Mouse (Mus musculus) stomach, embryonic 15.5 days (tissue): ENCODE measurements around the gene Cacul1. TPM values are rescaled to one million over a fixed set of nuclear protein-coding genes. Genes with fewer than 3 reads are reported as not detected.
"Not testable (repeated sequence)": the region's sequence is repeated elsewhere in the genome, so short reads cannot be mapped to it uniquely, and the experiment has no call there.

Source experiments
- ATAC-seq: fragments of 200-750 bp; cut with Nextera tagmentation; 2 replicates; pipeline ENCODE4 v1.8.0; 2017; ENCODE audit warnings: low read depth, moderate number of reproducible peaks, moderate TSS enrichment; ENCODE audit not compliant: insufficient read depth, low FRiP score
- H3K27ac ChIP-seq: fragments of 300-500 bp; sonication (generic); 2 replicates; pipeline ENCODE4 v1.5.1; 2015; ENCODE audit warnings: mild to moderate bottlenecking, inconsistent platforms
- H3K27me3 ChIP-seq: fragments of 300-500 bp; sonication (generic); replicated peaks from 2 replicates; pipeline ENCODE4 v1.6.1; 2015; ENCODE audit warnings: inconsistent platforms
- H3K36me3 ChIP-seq: fragments of 300-500 bp; sonication (generic); 2 replicates; pipeline ENCODE4 v1.6.1; 2015; ENCODE audit warnings: inconsistent platforms
- H3K4me1 ChIP-seq: fragments of 300-500 bp; sonication (generic); 2 replicates; pipeline ENCODE4 v1.6.1; 2015; ENCODE audit warnings: inconsistent platforms
- H3K4me2 ChIP-seq: fragments of 300-500 bp; sonication (generic); 2 replicates; pipeline ENCODE4 v1.6.1; 2015; ENCODE audit warnings: mild to moderate bottlenecking, inconsistent platforms
- H3K4me3 ChIP-seq: fragments of 300-500 bp; sonication (generic); replicated peaks from 2 replicates; pipeline ENCODE4 v1.5.1; 2015; ENCODE audit warnings: inconsistent platforms
- H3K9ac ChIP-seq: fragments of 300-500 bp; sonication (generic); 2 replicates; pipeline ENCODE4 v1.6.1; 2015; ENCODE audit warnings: inconsistent platforms
- H3K9me3 ChIP-seq: fragments of 300-500 bp; sonication (generic); 2 replicates; pipeline ENCODE4 v1.6.1; 2016; ENCODE audit warnings: inconsistent platforms
- WGBS: fragments of 180-500 bp; shearing (Covaris S2); methylation state at CpG from one replicate; pipeline ENCODE4 v1.1.7; 2015; 5-methylcytosine and 5-hydroxymethylcytosine counted together
- polyA plus RNA-seq: library from polyadenylated mRNA; unstranded; fragments of >200 nt; fragmentation: Nextera tagmentation; extraction: Ambion mirVana; gene quantifications from 2 replicates; pipeline ENCODE4 v1.2.1, GENCODE M21; 2015

Cacul1 gene
- polyA plus RNA-seq = 23.8 and 28.3 TPM in 2 replicates

DNA sequence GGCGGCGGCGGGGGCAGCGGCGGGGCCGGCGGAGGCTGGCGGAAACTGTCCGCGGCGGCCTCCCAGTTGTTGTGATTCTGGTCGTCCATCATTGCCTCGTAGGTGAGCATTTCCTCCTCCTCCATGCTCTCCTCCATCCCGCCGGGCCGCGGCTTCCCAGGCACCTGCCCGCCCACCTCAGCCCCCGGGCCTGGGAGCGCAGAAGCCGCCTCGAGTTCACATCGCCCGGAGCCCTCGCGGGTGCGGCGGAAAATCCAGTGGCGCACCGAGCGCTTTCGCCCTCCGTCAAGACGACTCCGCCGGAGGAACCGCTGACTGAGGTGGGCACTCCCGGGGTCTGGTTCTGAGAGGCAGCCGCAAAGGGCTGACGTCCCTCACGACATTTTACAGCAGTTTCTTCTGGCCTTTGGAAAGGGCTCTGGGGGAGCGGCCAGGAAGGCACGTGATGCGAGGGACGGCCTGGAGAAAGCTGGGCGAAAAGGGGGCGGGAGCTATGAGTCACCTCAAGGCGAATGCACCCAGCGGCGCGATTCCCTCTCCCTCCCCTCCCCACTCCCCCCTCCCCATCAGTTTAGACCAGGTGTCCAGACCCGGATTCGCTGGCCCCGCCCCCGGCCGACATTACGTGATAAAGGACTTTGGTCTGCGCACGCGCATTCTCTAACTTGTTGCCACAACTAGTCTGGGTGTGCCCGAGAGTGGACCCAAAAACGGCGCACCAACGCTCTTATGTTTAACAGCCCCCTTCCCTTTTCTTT lies at the start of gene Cacul1:
TSS of gene Cacul1 (minus strand) at position 444 of the 758 bp plus-strand sequence.
- Histone ChIP-seq H3K4me3 (peak within 1 kb of the TSS; percentile 84), H3K9me3 (no peaks in the 10 kb centered on the region), H3K36me3 (no peaks in the 10 kb centered on the region), H3K4me2 (peak within 1 kb of the TSS; percentile 65), H3K27me3 (no peaks in the 10 kb centered on the region), H3K9ac (peak within 1 kb of the TSS; percentile 88), H3K4me1 (peaks cover 5% of the 10 kb centered on the region; the same call in 1 of the 2 replicates), H3K27ac (peak within 1 kb of the TSS; percentile 92)
- WGBS = under 1% methylated on average over 64 of the region's 64 CpGs
- ATAC-seq = peak; percentile 97

DNA sequence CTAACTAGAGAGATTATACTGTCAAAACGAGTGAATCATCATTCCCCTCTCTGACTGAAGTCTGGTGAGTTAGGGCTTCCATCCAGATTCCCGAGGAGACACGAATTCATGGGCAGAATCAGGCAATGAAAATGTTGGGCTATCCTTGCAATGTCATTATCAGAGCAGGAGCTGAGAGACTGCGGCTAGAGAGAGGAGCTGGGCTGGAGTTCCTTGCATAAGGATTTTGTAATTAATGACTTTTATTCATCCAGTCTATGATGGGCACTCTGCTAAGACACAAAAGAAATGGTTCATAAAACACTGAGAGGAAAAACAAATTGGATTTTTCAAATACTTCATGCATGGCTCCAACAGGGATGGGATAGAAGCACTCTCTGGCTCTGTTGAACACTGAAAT lies 38.6 kb upstream of the Cacul1 start:
- no peak for ATAC-seq
- H3K4me2 ChIP-seq = no peak overlapping the region
- H3K9ac ChIP-seq = no peak overlapping the region
- no peaks in the 10 kb centered on the region for H3K27me3 ChIP-seq
- 65% methylated on average over 4 of the region's 4 CpGs for WGBS
- no peaks in the 10 kb centered on the region for H3K36me3 ChIP-seq
- no peaks in the 10 kb centered on the region for H3K4me1 ChIP-seq
- H3K27ac ChIP-seq = no peak overlapping the region
- no peak overlapping the region for H3K4me3 ChIP-seq
- no peaks in the 10 kb centered on the region for H3K9me3 ChIP-seq

DNA sequence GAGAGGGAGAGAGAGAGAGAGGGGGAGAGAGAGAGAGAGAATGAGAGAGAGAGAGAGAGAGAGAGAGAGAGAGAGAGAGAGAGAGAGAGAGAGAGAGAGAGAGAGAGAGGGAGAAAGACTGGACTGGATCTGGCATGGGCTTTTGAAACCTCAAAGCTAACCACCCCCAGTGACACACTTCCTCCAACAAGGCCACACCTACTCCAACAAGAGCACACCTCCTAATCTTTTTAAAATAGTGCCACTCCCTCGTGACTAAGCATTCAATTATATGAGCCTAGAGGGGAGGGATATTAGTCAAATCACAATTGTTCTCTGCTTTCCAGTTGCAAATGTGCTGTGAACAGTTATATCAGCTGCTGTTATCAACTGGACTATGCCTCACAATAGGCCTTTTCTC lies 36.2 kb upstream of the Cacul1 start:
- Histone ChIP-seq H3K27ac (no peak overlapping the region), H3K9ac (no peak overlapping the region), H3K9me3 (no peaks in the 10 kb centered on the region), H3K4me3 (no peak overlapping the region), H3K4me1 (no peaks in the 10 kb centered on the region), H3K36me3 (no peaks in the 10 kb centered on the region), H3K4me2 (no peak overlapping the region), H3K27me3 (no peaks in the 10 kb centered on the region)
- WGBS = 11% methylated on average over 1 of the region's 1 CpGs
- ATAC-seq = no peak

DNA sequence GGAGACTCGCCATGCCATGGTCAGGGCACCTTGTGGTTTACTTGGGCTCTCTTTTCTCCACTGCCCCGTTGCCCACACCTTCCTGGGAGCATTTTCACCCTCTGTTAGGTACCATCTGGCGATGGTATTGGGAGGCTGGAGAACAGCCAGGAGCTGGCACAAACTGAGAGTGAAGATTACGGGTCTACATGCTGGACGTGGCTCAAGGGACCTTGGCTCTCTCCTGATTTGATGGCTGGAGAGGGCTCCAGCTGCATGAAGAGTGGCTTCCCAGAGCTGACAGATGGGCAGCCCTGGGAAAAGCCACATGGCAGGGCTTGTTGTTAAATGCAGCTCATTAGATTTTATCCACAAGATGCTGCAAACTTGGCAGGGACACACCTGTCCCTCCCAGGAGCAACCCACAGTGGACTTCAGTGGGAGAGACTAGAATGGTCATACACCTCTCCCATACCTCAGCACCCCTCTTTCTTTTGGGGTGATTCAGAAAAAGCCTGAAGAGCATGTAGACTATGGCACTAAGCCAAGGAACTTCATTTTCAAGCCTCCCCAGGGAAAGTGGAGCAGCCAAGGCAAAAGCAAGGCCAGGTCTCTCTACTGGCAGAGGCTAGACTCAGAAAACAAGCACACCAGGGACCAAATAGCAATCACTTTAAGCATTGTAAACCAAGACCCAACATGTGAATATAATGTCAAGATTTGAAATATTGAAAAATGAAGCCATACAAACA lies 34.8 kb upstream of the Cacul1 start:
- WGBS = 72% methylated on average over 5 of the region's 5 CpGs
- no peak for ATAC-seq
- H3K36me3 ChIP-seq = no peaks in the 10 kb centered on the region
- H3K4me3 ChIP-seq = no peak overlapping the region
- no peak overlapping the region for H3K27ac ChIP-seq
- no peak overlapping the region for H3K4me2 ChIP-seq
- H3K9me3 ChIP-seq = no peaks in the 10 kb centered on the region
- H3K9ac ChIP-seq = no peak overlapping the region
- H3K27me3 ChIP-seq = no peaks in the 10 kb centered on the region
- no peaks in the 10 kb centered on the region for H3K4me1 ChIP-seq

DNA sequence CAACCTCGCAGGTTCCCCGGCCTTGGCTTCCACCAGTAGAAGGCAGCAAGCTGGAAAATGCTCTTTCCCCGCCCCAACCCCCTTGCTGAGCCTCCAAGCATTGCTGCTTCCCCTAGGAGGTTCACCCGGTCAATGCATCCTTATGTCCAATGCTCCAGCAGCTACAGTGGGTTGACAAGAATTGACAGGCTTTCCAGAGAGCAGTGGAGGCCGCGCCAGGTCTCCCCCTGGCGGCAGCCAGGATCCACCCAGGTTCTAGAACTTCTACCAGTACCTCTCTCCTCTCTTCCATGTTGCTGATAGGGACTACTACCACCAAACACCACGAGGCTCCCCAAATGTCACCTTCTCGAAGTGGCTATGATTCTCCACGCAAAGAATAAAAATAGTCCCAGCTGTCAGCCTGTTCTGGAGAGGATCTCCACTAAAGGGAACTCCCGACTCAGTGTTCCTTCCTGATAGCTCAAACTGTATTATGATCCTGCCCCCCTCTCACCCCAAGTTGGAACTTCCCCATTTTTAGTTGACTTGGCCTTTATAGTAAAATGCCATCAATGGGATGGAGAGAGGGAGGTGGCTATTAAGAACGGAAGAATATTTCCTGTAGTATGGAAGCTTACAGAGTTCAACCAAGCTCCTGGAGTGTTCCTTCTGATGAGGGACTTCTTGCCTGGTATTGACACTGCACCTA lies 30.8 kb upstream of the Cacul1 start:
- WGBS = 46% methylated on average over 12 of the region's 12 CpGs
- H3K4me1 ChIP-seq = no peaks in the 10 kb centered on the region

DNA sequence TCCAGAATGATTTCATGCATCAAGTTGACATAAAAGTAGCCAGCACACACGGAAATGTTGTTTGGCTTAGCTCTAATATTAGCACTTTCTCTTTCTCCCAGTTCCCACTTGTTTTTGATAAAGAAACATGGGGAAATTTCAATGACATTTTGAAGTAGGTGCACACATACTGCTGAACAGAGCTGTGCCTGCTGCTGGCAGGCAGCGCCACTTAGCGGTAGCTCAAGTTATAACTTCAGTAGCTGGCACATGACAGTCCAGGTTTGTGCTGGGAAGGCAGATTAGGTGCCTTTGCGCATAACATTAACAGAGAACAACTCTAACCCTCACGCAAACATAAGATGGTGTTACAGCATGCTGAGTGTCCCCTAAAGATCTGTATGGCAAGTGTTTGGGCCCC lies 27.9 kb upstream of the Cacul1 start:
- Histone ChIP-seq H3K4me3 (no peak overlapping the region), H3K9ac (no peak overlapping the region), H3K27me3 (no peaks in the 10 kb centered on the region), H3K9me3 (no peaks in the 10 kb centered on the region), H3K4me1 (no peaks in the 10 kb centered on the region), H3K36me3 (no peaks in the 10 kb centered on the region), H3K4me2 (no peak overlapping the region), H3K27ac (no peak overlapping the region)
- no peak for ATAC-seq
- 29% methylated on average over 5 of the region's 5 CpGs for WGBS

More for the DNA sequence above, 30.8 kb upstream of the Cacul1 start:
- no peaks in the 10 kb centered on the region for H3K36me3 ChIP-seq
- H3K9me3 ChIP-seq = no peaks in the 10 kb centered on the region
- no peak overlapping the region for H3K27ac ChIP-seq
- no peaks in the 10 kb centered on the region for H3K27me3 ChIP-seq
- no peak for ATAC-seq
- H3K4me3 ChIP-seq = no peak overlapping the region
- H3K9ac ChIP-seq = no peak overlapping the region
- H3K4me2 ChIP-seq = no peak overlapping the region

DNA sequence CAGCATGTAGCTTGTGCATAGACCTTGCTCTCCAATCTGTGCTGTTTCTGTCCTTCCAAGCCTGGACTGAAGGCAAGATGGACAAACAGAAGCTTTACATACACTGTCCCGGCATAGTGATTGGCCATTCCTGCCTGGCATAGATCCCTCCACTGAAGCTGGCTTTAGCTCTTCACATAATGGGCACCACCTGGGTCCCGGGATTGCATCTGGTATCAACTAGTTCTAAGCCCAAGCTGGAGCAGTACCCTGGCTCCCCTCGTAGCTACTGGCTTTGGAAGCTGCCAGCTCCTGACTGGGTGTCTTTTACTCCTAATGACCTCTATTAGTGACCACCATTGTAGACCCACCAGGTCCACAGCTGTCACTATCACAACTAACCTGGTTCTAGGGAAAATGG lies 22.8 kb upstream of the Cacul1 start:
- no peak for ATAC-seq
- Histone ChIP-seq H3K36me3 (no peaks in the 10 kb centered on the region), H3K4me3 (no peak overlapping the region), H3K27me3 (no peaks in the 10 kb centered on the region), H3K9me3 (no peaks in the 10 kb centered on the region), H3K9ac (no peak overlapping the region), H3K27ac (no peak overlapping the region), H3K4me1 (no peaks in the 10 kb centered on the region), H3K4me2 (no peak overlapping the region)
- WGBS = 78% methylated on average over 3 of the region's 3 CpGs

DNA sequence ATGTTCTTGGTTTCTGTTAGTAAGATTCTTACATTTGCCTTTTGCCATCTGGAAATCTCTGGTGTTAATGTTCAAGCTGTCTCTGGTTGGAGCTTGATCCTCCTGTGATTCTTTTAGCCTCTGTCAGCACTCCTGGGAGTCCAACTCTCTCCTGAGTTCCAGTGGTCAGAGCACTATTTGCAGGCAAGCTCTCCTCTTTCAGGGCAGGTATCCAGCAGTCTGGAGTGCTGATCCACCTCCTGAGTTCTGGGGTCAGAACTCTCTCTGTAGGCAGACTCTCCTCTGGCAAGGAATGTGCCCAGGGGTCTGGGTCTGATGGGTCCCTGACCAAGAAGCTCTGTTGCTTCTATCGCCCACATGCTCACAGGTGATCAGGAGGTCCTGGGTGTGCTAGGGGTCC lies 21.2 kb upstream of the Cacul1 start:
- not testable (repeated sequence) for H3K9ac ChIP-seq, H3K27ac ChIP-seq, ATAC-seq, H3K4me1 ChIP-seq, H3K4me2 ChIP-seq, H3K9me3 ChIP-seq, H3K36me3 ChIP-seq, H3K27me3 ChIP-seq, H3K4me3 ChIP-seq
- WGBS = 94% methylated on average over 1 of the region's 1 CpGs

DNA sequence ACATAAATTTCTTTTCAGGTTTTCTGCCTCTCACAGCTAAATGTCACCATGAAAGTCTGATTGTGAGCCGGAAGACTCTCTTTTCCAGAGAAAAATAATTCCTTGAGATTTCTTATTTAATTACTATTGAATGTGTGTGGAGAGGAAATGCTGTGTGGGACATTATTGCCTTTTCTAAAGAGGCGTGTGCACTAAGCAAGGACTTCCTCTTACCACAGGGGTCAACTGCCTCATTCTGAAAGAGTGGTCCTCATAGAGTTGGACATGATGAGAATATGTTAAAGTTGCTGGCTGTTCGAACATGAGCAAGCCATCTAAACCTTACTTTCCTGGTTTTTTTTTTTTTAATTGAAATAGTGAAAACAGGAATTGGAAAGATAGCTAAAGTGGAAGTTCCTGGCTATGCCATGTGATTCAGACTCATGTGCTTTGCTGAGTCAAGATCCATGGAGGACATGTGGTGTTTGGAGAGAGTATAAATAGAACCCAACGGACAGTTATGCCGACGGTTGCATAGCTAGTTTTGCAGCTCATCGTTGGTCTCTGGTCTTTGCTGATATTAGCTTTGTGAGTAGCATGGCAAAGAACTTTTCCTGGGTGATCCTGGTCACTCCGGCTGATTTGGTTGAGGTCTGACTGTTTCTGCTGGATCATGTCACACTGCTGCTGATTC lies 17.3 kb upstream of the Cacul1 start:
- Histone ChIP-seq H3K27me3 (no peaks in the 10 kb centered on the region), H3K4me2 (no peak overlapping the region), H3K4me3 (no peak overlapping the region), H3K36me3 (no peaks in the 10 kb centered on the region), H3K27ac (no peak overlapping the region), H3K4me1 (no peaks in the 10 kb centered on the region), H3K9me3 (no peaks in the 10 kb centered on the region), H3K9ac (no peak overlapping the region)
- no peak for ATAC-seq
- 82% methylated on average over 8 of the region's 8 CpGs for WGBS

DNA sequence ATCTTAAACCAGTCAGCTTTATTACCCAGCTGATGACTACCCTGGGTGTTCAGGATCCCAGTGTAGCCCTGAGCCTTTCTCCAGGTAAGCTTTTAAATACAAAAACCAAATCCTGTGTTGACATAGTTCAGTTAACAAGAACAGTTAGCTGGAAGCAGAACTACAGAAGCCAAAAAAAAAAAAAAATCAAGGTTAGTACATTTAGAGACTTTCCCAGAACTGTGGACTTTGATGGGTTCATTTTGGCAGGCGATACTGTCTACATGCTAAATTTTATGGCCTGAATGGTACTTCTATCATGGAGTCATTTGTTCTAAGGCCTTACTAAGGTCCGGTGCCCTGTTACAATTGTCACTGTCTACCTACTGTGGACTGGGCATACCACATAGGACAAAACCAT lies 8.8 kb upstream of the Cacul1 start:
- Histone ChIP-seq H3K9me3 (no peaks in the 10 kb centered on the region), H3K4me1 (no peaks in the 10 kb centered on the region), H3K9ac (no peak overlapping the region), H3K27ac (no peak overlapping the region), H3K4me3 (no peak overlapping the region), H3K36me3 (no peaks in the 10 kb centered on the region), H3K4me2 (no peak overlapping the region), H3K27me3 (no peaks in the 10 kb centered on the region)
- 96% methylated on average over 2 of the region's 2 CpGs for WGBS
- no peak for ATAC-seq

DNA sequence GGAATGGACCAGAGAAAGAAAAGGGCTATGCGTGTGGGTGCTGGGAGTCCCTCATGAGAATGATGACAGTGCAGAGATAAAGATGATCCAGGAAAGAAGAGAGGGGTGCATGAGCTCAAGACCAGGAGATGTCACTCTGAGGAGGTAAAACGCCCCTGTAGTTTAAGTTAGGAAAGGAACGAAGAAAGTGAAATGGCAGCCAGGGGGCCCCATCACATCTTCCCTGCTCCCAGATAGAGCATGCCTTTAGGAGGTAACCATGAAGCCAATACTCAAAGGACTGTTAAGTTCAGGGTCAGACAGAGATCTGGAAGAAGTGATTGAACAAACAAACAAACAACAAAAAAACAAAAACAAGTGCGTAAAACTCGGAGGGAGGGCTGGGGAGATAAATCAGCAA lies 5.8 kb upstream of the Cacul1 start:
- no peak for ATAC-seq
- Histone ChIP-seq H3K4me3 (no peak overlapping the region), H3K27me3 (no peaks in the 10 kb centered on the region), H3K9ac (no peak overlapping the region), H3K36me3 (no peaks in the 10 kb centered on the region), H3K27ac (no peak overlapping the region), H3K4me1 (no peaks in the 10 kb centered on the region), H3K9me3 (no peaks in the 10 kb centered on the region), H3K4me2 (no peak overlapping the region)
- WGBS = 74% methylated on average over 5 of the region's 5 CpGs
